Mouse (Mus musculus): Measurements from ENCODE around the gene Map3k11.

Map3k11 gene

GRCm38 (mm10) chr19:5734325-5734724 is 45.8 kb downstream of the Map3k11 start:
- no peak for DNase-seq (ENCODE audit: low read depth)

- peak; percentile 42 for DNase-seq (ENCODE audit: low read depth)
Observed at GRCm38 (mm10) chr19:5739446-5739845, 50.9 kb downstream of the Map3k11 start.

GRCm38 (mm10) chr19:5740320-5741317 is 52.1 kb downstream of the Map3k11 start, which contains the start of gene Ltbp3:
TSS of gene Ltbp3 (plus strand) at chr19:5740904.
- DNase-seq (ENCODE audit: low read depth): peak; percentile 92

- DNase-seq (ENCODE audit: low read depth): peak; percentile 96
Observed at GRCm38 (mm10) chr19:5741641-5742240, 53.2 kb downstream of the Map3k11 start.

GRCm38 (mm10) chr19:5742241-5742641 is 53.7 kb downstream of the Map3k11 start:
- DNase-seq (ENCODE audit: low read depth): peak; percentile 58

GRCm38 (mm10) chr19:5743576-5743975 is 55.0 kb downstream of the Map3k11 start:
- peak; percentile 71 for DNase-seq (ENCODE audit: low read depth)

- no peak for DNase-seq (ENCODE audit: low read depth)
Observed at GRCm38 (mm10) chr19:5745756-5746710, 57.5 kb downstream of the Map3k11 start.

GRCm38 (mm10) chr19:5746907-5747363 is 58.4 kb downstream of the Map3k11 start:
- no peak for DNase-seq (ENCODE audit: low read depth)

- DNase-seq (ENCODE audit: low read depth): peak; percentile 93
Observed at GRCm38 (mm10) chr19:5749476-5749875, 60.9 kb downstream of the Map3k11 start.

- DNase-seq (ENCODE audit: low read depth): no peak
Observed at GRCm38 (mm10) chr19:5750951-5751350, 62.4 kb downstream of the Map3k11 start.

GRCm38 (mm10) chr19:5751742-5752141 is 63.2 kb downstream of the Map3k11 start:
- peak; percentile 31 for DNase-seq (ENCODE audit: low read depth)
